Mouse (Mus musculus): Measurements from ENCODE around the gene Klkb1. TPM values are rescaled to one million over a fixed set of nuclear protein-coding genes. Genes with fewer than 3 reads are reported as not detected.
A peak's percentile ranks its signal among the peaks of the same experiment; 100 is the strongest.
"Not testable (repeated sequence)": the region's sequence is repeated elsewhere in the genome, so short reads cannot be mapped to it uniquely, and the experiment has no call there.

The Klkb1 gene
- total RNA-seq (2021), result under 1 TPM in 1 of 2 experiments, not detected in 1; 0.07 TPM
- long read RNA-seq, result 0 reads

DNA sequence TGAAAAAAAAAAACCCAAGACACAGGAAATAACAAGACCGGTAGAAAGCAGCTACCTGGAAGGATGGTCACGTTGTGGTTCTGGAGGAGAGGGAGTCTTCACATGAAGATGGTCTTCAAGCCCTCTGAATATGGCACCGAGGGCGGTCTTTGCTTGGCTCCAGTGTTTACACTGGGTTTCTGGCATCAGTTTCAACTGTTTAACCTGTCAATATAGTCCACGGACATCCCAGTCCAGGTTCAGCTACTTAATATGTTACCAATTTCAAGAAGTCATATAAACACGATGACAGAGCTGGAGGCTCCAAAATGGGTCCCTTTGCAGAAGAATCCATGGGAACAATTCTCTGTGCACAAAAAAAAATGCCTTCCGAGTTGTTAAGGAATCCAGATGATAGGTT, at the start of gene Klkb1:
Gene Klkb1 (minus strand): TSS at position 173 of the 400 bp plus-strand sequence.
- DNase-seq (ENCODE audit: low spot score in 2 of 2), result no peak

DNA sequence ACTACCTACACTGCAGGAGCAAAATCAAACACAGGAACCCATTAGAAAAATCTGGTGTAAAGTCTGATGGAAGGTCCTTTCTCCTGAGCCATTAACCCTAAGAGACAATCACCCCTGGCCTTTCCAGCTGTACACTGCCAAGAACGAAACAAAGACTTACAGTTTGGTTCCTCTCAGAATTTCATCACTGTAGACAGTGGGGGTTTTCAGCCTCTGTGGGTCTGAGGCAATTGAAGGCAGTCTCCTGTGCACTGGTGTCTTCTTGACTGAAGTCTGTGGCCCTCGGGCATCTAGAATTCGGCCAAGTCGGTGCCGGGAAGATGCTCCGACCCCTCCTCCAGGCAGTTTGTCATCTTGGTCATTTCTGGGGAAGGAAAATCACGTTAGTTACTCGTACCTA, 49.6 kb upstream of the Klkb1 start:
- no peak for DNase-seq (ENCODE audit: low spot score in 2 of 2)

DNA sequence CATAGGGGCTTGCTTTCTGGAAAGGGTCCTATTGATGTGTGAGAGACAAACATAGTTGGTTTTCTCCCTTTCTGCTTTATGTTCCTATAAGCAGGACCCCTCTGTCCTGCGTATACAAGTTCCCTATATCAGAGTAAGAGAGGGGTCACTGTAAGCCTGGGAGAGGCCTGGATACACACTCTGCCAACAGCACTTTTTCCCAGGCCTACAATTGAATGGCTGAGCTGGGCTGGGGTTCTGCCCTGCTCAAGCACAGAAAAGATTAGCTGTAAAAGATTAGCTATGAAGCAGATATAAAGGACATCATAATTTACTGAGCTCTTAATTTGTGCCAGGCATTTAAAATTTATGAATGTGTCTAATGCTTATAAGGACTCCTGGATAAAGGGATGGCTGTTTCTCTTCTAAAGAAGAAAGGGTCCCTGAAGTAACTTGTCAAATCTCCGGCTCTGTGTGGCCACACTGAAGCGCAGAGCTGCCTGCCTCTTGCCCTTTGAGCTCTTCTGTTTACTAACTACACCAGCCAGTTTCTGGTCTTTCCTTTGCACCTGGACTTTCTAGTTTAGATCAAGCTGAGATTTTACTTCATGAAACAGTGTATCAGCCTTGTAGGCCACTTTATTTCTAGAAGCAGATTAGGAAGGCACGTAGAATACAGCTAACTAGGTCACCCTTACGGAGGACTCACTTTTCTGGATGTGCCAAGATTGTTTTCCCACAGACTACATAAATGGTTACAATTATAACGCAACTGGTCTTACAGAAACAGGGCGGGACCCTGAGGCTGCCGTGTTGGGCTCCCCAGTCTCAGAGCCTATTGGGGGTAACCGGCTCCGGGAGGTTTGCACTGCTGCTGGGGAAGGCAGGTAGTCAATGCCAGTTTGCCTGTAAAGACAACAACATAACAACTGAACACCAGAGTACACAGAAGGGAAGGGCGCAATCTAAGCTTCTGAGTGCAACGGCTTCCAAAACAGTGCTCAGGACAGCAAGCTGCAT, 47.3 kb upstream of the Klkb1 start:
- DNase-seq (ENCODE audit: low spot score in 2 of 2), result no peak

DNA sequence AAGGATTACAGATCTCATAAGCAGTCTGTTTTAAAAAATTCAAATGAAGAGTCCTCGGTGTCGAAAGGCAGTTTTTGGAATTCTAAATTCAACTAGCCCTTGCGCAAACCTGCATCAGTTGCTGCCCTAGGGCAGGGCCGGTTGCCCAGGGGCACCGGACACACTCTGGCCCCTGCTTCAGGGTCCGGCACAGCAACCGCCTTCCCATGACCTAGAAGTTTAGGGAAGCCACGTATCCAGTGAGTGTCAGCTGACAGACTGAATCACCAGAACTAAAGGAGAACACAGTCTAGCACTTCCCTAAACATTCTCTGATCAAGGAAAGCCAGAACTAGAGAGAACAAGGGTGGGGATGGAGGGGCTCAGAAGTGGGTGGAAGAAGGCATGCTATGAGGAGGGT, 38.8 kb upstream of the Klkb1 start:
- peak in 1 of 2 experiments; percentile 15 for DNase-seq (ENCODE audit: low spot score in 2 of 2)

DNA sequence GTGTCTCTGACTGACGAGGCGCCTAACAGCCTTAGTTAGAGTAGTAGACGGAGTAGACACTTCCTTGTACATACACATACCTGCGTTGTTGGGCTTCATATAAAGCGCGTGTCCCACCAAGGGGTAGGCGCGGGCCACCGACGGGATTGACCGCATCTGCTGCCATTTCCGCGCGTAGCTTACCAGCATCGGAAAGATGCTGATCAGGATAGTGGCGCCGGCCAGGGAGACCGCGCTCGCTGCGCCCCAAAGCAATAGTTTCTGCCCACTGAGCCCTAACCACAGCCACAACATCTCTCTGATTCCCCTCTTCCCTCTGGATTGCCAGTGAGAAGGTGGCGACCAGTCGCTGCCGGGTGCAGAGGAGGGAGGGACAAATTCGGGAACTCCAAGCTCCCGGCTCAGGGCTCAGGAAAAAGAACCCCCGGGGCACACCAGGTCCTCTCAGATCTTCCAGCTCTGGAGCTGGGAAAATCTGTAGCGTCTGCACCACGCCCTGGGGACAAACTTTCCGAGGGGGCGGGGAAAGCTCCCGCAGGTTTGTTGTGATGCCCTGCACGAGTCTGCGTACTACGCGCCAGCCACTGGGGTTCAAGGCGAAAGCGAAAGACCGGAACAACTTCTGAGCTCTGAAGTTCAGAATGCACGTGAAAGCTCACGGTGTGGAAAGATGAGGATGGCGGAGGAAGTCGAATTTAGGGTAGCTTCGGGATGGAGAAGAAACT, 38.2 kb upstream of the Klkb1 start, which contains the start of gene Cyp4v3:
Gene Cyp4v3 (minus strand): TSS at position 532 of the 725 bp plus-strand sequence.
- DNase-seq (ENCODE audit: low spot score in 2 of 2), result peak; percentile 38 to 54

DNA sequence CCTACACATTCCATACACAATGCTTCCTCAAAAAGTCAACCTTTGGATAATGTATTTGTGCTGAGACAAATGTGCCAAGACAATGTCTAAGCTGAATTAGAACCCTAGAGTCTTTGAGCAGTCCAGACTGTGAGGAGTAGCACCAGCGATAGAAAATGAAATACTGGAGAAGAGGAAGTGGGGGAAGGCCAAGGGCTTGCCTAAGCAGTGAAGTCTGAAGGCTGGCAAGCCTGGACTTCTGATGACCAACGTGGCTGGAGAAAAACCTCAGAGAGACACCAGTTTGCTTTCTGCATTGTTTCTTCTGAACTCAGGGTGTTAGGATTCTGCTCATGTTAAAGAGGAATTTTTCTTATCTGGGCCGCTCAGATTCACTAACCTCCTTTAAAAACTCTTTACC, 36.2 kb upstream of the Klkb1 start:
- no peak for DNase-seq (ENCODE audit: low spot score in 2 of 2)

DNA sequence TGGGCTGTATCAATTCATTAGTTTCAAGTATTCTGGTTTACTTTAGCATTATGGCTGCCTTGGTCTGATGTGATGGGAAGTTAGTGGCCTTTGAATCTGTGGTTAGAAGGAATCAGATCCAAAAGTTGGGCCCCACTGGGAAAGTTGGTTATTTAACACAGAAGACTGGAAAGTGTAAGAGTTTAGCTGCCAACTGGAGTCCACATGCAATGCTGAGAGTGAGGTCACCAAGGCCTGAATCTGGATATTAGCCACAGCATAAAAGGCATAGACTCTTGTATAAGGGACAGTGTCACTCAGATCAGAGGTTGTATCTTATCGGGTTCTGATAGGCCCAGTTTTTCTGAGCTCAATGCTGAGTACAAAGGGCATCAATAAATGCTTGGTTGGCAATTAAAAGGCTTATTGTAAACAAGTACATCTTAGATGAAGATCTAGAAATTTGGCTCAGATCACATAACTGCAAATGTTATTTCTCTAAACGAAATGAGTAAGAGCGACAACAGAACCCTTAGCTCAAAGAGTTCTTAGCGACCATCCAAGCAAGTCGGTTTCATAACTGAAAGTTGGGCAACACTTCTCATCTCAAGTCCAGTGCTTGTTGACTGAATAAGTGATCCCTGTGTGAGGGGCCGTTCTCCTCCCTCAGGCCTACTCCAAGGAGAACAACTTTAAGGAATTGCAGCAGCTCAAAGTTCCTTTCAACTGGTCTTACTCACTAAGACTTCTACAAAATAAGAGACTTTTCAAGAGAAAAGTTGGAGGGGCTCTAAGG, 34.7 kb upstream of the Klkb1 start:
- no peak for DNase-seq (ENCODE audit: low spot score in 2 of 2)

DNA sequence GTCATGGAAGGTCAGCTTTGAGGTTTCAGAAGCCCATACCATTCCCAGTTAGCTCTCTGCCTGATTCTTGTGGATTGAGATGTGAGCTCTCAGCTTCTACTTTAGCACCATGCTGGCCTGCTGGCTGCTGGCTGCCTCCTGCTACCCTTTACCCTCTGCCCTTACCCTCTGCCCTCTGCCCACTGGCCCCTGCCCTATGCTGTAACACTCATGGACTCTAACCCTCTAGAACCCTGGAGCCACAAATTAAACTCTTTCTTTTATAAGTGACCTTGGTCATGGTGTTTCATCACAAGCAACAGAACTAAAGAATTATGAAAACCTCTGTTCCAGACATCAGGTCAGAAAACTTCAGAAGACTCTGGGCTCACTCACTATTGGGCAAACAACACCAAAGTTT, 32.4 kb upstream of the Klkb1 start:
- DNase-seq (ENCODE audit: low spot score in 2 of 2), result not testable (repeated sequence)

DNA sequence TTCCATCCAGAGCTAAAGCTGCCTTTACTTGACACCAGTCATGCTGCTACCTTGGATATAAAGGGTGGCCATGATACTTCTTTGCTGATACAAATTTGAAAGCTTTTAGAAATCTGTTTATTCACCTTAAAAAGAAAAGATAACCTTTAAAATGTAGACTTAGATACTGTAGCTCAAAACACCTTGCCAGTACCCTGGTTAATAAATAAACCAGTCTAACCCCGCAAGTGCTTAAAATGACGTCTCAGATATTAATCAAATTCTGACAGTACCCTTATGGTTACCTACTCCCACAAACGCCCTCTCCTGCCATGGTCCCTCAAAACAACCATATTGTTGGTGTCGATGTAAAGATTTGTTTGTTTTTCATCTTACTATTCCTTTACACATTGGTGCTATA, 29.5 kb upstream of the Klkb1 start:
- DNase-seq (ENCODE audit: low spot score in 2 of 2), result no peak

DNA sequence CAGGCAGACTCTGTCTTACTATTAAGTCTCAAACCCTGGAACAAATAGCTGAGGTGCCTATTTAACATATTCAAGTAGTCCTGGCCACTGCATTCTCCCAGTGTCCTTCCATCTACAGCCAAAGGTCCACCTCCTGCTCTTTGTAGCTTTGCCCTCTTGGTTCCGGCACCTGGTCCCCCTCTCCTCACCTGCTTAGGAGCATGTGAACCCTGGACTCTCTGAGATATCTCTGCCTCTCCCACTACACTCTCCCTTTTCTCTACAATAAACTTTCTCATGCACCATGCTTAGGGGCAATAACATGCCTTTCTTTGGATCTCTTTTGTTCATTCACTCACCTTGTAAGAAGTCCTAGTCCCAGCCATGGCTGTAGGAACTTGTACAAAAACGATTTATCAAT, 26.7 kb upstream of the Klkb1 start:
- no peak for DNase-seq (ENCODE audit: low spot score in 2 of 2)

DNA sequence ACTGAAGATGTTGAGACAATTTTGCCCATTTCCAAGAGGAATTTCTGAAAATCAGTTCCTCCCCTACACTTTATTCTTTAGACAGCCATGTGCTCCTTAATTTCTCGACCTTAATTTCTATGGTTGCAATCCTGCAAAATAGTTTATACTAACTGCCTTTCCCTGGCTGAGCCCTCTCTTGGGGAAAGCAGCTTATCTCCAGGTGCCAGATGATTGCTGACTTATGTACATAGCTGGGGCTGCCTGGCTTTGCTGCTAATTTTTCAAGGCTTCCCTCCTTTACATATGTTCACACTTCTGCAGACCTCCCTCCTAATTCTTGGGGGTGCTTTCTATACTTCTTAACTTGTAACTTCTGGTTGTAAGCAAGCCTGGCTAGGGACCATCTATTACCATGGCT, 26.3 kb upstream of the Klkb1 start:
- no peak for DNase-seq (ENCODE audit: low spot score in 2 of 2)

DNA sequence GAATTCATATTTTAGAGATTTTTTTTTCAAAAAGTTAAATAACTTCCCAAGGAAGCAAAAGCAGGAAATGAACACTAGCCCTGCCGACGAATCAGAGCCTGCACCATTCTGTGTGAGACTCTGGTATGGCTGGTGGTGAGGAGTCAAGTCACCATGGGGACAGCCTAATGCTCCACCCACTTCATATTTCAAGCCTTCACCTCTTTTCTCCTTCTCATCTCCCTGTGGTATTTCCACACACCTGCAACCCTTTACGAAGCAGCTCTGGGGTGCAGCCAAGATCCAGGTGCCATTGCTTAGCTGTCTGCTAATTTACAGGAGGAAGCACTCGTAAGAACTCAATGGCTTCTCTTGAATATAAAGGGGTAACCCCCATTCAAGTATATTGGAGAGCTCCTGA, 16.3 kb upstream of the Klkb1 start:
- DNase-seq (ENCODE audit: low spot score in 2 of 2), result no peak

DNA sequence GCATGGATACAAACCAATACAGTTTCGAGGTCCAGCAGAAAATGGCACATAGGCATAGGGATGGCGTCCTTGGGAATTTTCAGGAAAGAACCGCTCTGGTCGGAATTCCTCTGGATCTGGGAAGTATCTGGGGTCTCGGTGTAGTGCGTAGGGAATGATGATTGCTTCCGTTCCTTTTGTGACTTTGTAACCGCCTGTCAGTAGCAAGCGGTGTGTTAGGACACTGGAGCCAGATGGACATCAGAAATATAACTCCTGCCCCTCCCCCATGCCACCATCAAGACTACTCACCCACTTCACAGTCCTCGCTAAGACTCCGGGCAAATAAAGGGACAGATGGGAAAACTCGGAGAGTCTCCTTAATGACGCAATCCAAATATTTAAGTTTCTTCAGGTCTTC, 13.7 kb upstream of the Klkb1 start, which contains the start of gene Gm45753:
Gene Gm45753 (minus strand): TSS at position 101 of the 400 bp plus-strand sequence.
- DNase-seq (ENCODE audit: low spot score in 2 of 2), result no peak

DNA sequence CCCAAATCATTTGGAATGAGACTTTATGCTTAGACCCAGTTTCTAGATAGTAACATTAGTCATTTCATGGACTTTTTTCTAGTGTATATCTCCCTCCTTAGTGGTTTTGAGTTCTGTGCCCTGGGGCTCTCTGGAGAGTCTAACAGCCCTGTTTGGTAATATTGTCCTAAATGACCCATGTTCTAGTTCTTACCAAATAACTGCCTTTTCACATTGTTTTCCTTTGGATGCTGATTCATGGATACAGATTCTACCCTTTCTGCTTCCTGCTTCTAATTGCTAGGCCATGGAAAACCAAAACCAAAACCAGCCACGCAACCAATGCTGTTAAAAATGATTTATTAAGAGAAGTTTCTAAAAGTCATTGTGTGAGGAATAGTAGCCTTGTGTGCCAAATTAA, 10.8 kb upstream of the Klkb1 start:
- no peak for DNase-seq (ENCODE audit: low spot score in 2 of 2)

DNA sequence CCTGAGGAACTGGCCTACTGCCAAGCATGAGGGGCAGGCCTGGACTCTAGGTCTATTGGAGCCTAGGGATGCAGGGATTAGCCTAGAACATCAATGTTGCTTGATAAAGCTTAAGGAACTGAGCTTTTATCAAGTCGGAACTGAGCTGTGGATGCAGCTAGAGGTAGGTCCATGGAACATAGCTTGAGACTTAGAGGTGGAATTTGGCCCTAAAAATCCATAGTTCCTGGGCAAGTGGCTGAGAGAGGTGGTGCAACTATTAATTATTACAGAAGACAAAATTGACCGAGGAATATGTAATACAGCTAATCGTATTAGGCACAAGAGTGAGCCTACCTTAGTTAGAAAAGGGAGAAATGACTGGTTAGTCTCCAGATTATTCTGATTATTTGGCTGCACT, 9.7 kb upstream of the Klkb1 start:
- DNase-seq (ENCODE audit: low spot score in 2 of 2), result no peak

DNA sequence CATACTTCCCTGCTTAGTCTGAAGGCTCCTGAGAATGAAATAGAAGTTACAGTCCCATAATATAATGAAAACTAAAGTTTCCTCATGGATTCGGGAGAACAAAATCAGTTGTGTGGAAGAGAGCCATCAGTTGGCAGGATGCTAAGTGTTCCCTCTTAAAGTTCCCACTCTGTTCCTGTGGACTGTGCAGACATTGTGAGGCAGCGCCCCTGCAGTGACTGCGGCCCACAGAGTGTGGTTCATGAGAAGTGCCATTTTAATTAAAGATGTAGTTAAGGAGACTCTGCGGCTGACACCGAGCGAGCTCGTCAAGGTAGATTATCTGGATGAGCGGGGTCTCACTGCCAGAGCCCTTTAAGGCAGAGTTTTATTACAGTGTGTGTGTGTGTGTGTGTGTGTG, 7.7 kb upstream of the Klkb1 start:
- DNase-seq (ENCODE audit: low spot score in 2 of 2), result peak in 1 of 2 experiments; percentile 18

DNA sequence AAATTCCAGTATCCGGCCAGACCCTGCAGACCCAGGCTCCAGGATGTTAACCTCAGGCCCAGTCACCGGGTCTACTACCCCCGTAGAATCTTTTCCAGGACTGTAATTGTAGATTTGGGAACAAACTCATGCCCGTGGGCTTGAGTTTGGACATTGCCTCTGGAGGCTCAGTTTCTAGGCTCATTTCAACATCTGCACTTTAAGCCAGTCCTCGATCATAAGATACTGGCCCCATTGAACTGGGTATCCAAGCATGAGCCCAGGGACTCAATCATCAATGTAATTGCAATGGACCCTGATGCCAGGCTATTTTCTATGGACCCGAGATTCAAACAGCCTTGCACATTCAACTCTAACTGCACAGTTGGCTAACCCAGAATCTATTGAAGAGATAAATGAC, 617 bp upstream of the Klkb1 start:
- DNase-seq (ENCODE audit: low spot score in 2 of 2), result no peak

DNA sequence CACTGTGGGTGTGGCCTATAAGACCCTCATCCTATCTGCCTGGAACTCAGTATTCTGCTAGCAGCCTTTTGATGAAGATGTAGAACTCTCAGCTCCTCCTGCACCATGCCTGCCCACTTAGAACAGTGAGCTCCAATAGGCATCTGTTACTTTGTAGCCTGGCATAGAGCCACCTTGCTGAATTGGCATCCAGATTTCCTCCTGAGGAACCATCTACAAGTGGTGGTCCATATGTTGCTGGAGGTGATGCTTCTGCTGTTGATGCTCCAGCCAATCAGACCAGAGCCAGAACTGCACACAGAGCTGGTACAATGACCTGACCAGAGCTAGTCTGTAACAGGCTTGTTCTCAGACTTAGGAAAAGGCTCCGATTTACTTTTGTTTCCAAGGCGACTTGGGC, 2.9 kb downstream of the Klkb1 start:
- peak; percentile 20 to 39 for DNase-seq (ENCODE audit: low spot score in 2 of 2)

DNA sequence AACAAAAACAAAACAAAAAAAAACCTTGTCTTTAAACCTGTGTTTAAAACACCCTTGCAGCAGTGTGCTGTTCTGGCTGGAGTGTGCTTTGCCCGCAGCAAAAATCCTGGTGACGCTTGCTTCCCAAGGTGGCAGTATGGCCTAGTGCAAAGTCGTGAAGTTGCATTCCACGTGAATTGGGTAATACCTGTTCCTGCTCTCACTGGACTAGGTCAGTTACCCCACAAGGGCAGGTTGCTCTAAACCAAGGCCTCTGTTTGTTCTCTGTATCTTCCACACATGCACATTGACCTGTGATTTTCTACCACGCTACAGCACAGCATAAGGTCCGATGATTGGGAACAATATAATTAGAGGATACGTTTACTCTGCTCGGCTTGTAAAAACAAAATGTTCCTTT, 13.0 kb downstream of the Klkb1 start:
- DNase-seq (ENCODE audit: low spot score in 2 of 2), result no peak

DNA sequence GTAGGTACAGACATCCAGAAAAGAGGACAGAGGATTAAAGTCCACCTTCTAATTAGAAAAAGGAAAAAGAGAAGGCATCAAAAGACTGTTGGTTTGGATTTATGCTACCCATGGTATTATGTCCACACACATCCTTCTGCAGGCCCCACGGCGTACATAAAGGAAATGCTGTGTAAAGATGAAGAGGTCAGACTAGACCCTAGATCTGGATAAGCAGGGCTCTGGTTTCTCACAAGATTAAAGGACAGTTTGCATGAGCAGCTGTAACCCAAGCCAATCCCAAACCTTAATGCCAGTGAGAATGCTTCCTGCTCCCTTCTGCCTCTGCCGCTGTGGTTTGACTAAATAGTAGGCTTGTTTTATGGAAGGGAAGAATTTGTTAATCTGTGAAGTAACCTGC, 17.2 kb downstream of the Klkb1 start:
- no peak for DNase-seq (ENCODE audit: low spot score in 2 of 2)

DNA sequence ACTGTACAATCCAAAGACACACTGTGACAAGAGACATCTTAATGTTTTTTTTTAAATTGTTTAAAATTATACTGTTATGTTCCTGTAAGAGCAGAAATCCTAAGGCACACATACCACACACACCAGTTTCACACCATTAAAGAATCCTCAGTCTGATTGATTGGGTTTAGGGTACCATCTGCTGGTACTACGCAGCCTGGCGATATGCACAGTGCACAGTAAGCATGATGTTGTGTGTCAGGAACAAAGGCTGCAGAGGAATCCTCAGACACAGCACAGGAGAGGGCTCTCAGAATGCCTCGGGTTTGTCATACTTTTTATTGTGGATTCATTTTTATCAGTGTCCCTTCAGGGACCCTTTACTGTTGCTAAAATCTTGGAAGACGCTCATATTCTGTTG, 20.3 kb downstream of the Klkb1 start:
- no peak for DNase-seq (ENCODE audit: low spot score in 2 of 2)
